Mouse (Mus musculus) CH12.LX (cell line): ENCODE data around the gene Cfap157. TPM values are rescaled to one million over a fixed set of nuclear protein-coding genes. Genes with fewer than 3 reads are reported as not detected.

Experiments used
- DNase-seq: peaks from one replicate; pipeline ENCODE4 v3.0.0-alpha.2; 2013; ENCODE audit errors: extremely low read depth
- H3K27ac ChIP-seq: 2 replicates; pipeline ENCODE4 v1.5.1; 2012; ENCODE audit warnings: low read depth, mild to moderate bottlenecking, control low read depth, moderate library complexity; ENCODE audit not compliant: insufficient read depth
- H3K27me3 ChIP-seq: replicated peaks from 2 replicates; pipeline ENCODE3; 2012; ENCODE audit warnings: inconsistent platforms
- H3K36me3 ChIP-seq, 2 experiments: replicated peaks in 1 of 2; 2 replicates each; pipeline versions ENCODE3 to v1.6.1; 2012; ENCODE audit warnings: inconsistent platforms in 1 of 2, low read length in 1 of 2, mild to moderate bottlenecking in 1 of 2, mixed read lengths in 1 of 2, moderate library complexity in 1 of 2; ENCODE audit not compliant: control insufficient read depth in 1 of 2, insufficient read depth in 1 of 2
- H3K4me1 ChIP-seq, 2 experiments: 2 replicates each; pipeline ENCODE4 v1.6.1; 2012; ENCODE audit warnings: inconsistent platforms in 1 of 2, moderate library complexity in 1 of 2; ENCODE audit not compliant: insufficient read depth in 2 of 2, control insufficient read depth in 1 of 2
- H3K4me2 ChIP-seq: 2 replicates; pipeline ENCODE4 v1.6.1; 2012; ENCODE audit warnings: low read depth, mild to moderate bottlenecking, control low read depth; ENCODE audit not compliant: poor library complexity, insufficient read depth, severe bottlenecking
- H3K4me3 ChIP-seq, 3 experiments: fragments of 150-350 bp in 1 of 3; sonication (generic) in 1 of 3; replicated peaks in 1 of 3; 2 replicates each; pipeline versions ENCODE3 to v1.5.1; 2011 to 2012; ENCODE audit warnings: low read depth in 2 of 3, low read length in 2 of 3, mild to moderate bottlenecking in 2 of 3, moderate library complexity in 2 of 3, control low read depth in 1 of 3, improper control_type of control experiment in 1 of 3, inconsistent platforms in 1 of 3, mixed read lengths in 1 of 3; ENCODE audit not compliant: poor library complexity in 1 of 3
- H3K79me2 ChIP-seq: replicated peaks from 2 replicates; pipeline ENCODE4 v1.6.1; 2012; ENCODE audit warnings: mild to moderate bottlenecking, moderate library complexity; ENCODE audit not compliant: control insufficient read depth, poor library complexity, insufficient read depth, severe bottlenecking; ENCODE audit errors: extremely low read depth
- H3K9ac ChIP-seq: 2 replicates; pipeline ENCODE4 v1.6.1; 2012; ENCODE audit warnings: low read depth, mild to moderate bottlenecking, control low read depth, moderate library complexity; ENCODE audit not compliant: insufficient read depth
- H3K9me3 ChIP-seq: replicated peaks from 2 replicates; pipeline ENCODE3; 2012; ENCODE audit warnings: low read length, inconsistent platforms, mixed read lengths
- BHLHE40 ChIP-seq: IDR thresholded peaks from 2 replicates; pipeline ENCODE4 v1.6.1; 2011; ENCODE audit warnings: mild to moderate bottlenecking, low read depth, low read length, improper control_type of control experiment
- E2F4 ChIP-seq: IDR thresholded peaks from 2 replicates; pipeline ENCODE4 v1.6.1; 2011; ENCODE audit warnings: low read depth, low read length, improper control_type of control experiment; ENCODE audit not compliant: insufficient replicate concordance
- ELF1 ChIP-seq: IDR thresholded peaks from 2 replicates; pipeline ENCODE4 v1.6.1; 2014; ENCODE audit warnings: low read depth, mild to moderate bottlenecking, inconsistent platforms, low read length, improper control_type of control experiment
- GABPA ChIP-seq: IDR thresholded peaks from 2 replicates; pipeline ENCODE4 v1.6.1; 2012; ENCODE audit warnings: low read depth, low read length, improper control_type of control experiment, inconsistent platforms; ENCODE audit not compliant: insufficient replicate concordance
- JUN ChIP-seq: IDR thresholded peaks from 2 replicates; pipeline ENCODE4 v1.6.1; 2011; ENCODE audit warnings: low read depth, mild to moderate bottlenecking, low read length, improper control_type of control experiment, moderate library complexity; ENCODE audit not compliant: insufficient read depth
- JUND ChIP-seq: conservative IDR thresholded peaks from 2 replicates; pipeline ENCODE4 v1.6.1; 2011; ENCODE audit warnings: low read depth, low read length, improper control_type of control experiment
- KAT2A ChIP-seq: IDR thresholded peaks from 2 replicates; pipeline ENCODE4 v1.6.1; 2012; ENCODE audit warnings: low read length, improper control_type of control experiment, inconsistent platforms; ENCODE audit not compliant: insufficient replicate concordance
- MAX ChIP-seq: IDR thresholded peaks from 2 replicates; pipeline ENCODE4 v1.6.1; 2011; ENCODE audit warnings: low read length, improper control_type of control experiment
- NRF1 ChIP-seq: IDR thresholded peaks from 2 replicates; pipeline ENCODE4 v1.6.1; 2014; ENCODE audit warnings: low read depth, mild to moderate bottlenecking, inconsistent platforms, low read length, improper control_type of control experiment, moderate library complexity
- PAX5 ChIP-seq: IDR thresholded peaks from 2 replicates; pipeline ENCODE4 v1.6.1; 2012; ENCODE audit warnings: low read length, inconsistent platforms, mixed read lengths
- POLR2A ChIP-seq: IDR thresholded peaks from 2 replicates; pipeline ENCODE4 v1.6.1; 2011; ENCODE audit warnings: low read depth, mild to moderate bottlenecking, improper control_type of control experiment, low read length
- POLR2AphosphoS2 ChIP-seq: IDR thresholded peaks from 2 replicates; pipeline ENCODE4 v1.6.1; 2011; ENCODE audit warnings: low read depth, low read length, improper control_type of control experiment
- RAD21 ChIP-seq: IDR thresholded peaks from 2 replicates; pipeline ENCODE4 v1.6.1; 2011; ENCODE audit warnings: low read depth, mild to moderate bottlenecking, low read length, improper control_type of control experiment, moderate library complexity
- RCOR1 ChIP-seq: conservative IDR thresholded peaks from 2 replicates; pipeline ENCODE4 v1.6.1; 2012; ENCODE audit warnings: low read depth, mild to moderate bottlenecking, inconsistent platforms, low read length, improper control_type of control experiment
- SMC3 ChIP-seq: IDR thresholded peaks from 2 replicates; pipeline ENCODE4 v1.6.1; 2011; ENCODE audit warnings: low read depth, low read length, improper control_type of control experiment
- TBP ChIP-seq: conservative IDR thresholded peaks from 2 replicates; pipeline ENCODE4 v1.6.1; 2011; ENCODE audit warnings: low read depth, low read length, improper control_type of control experiment
- UBTF ChIP-seq: IDR thresholded peaks from 2 replicates; pipeline ENCODE4 v1.6.1; 2012; ENCODE audit warnings: low read depth, mild to moderate bottlenecking, inconsistent platforms, low read length, improper control_type of control experiment, moderate library complexity
- USF1 ChIP-seq: IDR thresholded peaks from 2 replicates; pipeline ENCODE4 v1.6.1; 2014; ENCODE audit warnings: low read depth, mild to moderate bottlenecking, inconsistent platforms, low read length, improper control_type of control experiment
- ZKSCAN1 ChIP-seq: IDR thresholded peaks from 2 replicates; pipeline ENCODE4 v1.6.1; 2012; ENCODE audit warnings: low read depth, inconsistent platforms, low read length, improper control_type of control experiment, borderline replicate concordance
- ZMIZ1 ChIP-seq: IDR thresholded peaks from 2 replicates; pipeline ENCODE4 v1.6.1; 2012; ENCODE audit warnings: low read depth, mild to moderate bottlenecking, inconsistent platforms, low read length, improper control_type of control experiment
- ZNF384 ChIP-seq: IDR thresholded peaks from 2 replicates; pipeline ENCODE4 v1.6.1; 2012; ENCODE audit warnings: low read depth, low read length, improper control_type of control experiment, inconsistent platforms
- dilution Hi-C: fragments of 300-500 bp; cut with MboI; formaldehyde crosslinking; loops from 2 replicates; pipeline ENCODE4 v1.14.3; 2020; ENCODE audit warnings: low sequenced_read_pairs; ENCODE audit not compliant: extremely low pct_unique_long_range_greater_than_20kb, extremely low pct_ligation_motif_present
- in situ Hi-C: fragments of 300-500 bp; cut with MboI; formaldehyde crosslinking; loops from 3 replicates; pipeline ENCODE4 v1.14.3; 2019; ENCODE audit warnings: low sequenced_read_pairs, low pct_ligation_motif_present, low pct_unique_long_range_greater_than_20kb, mixed read lengths
- polyA plus RNA-seq: library from polyadenylated mRNA; unstranded; fragments of >175 nt; gene quantifications from 2 replicates; pipeline ENCODE4 v1.2.1, GENCODE M21; 2012; ENCODE audit warnings: low read depth; ENCODE audit not compliant: insufficient read length
- total RNA-seq, 2 experiments: library from RNA; depleted of rRNA; stranded (reverse); fragments of 300-350 nt in 1 of 2; fragments of >200 nt in 1 of 2; gene quantifications; 2 replicates each; pipeline ENCODE4 v1.2.3; 2012 to 2014

The Cfap157 gene
- total and polyA plus RNA-seq, 3 experiments: 0.23 TPM; not detected in 2

- in situ Hi-C loops (no loop called here), dilution Hi-C loops (no loop called here)
- Histone ChIP-seq H3K4me3 (no peak overlapping the region), H3K4me2 (no peak overlapping the region), H3K27ac (no peak overlapping the region), H3K79me2 (no peaks in the 10 kb centered on the region), H3K9ac (no peak overlapping the region), H3K9me3 (no peaks in the 10 kb centered on the region), H3K27me3 (no peaks in the 10 kb centered on the region), H3K36me3 (peaks cover 61 to 93% of the 10 kb centered on the region in 2 experiments), H3K4me1 (peaks cover 0 to 3% of the 10 kb centered on the region in 2 experiments; a peak in 1 of 4 replicates)
- TF ChIP-seq ZMIZ1 (no peak), SMC3 (no peak), USF1 (no peak), MAX (no peak), ZKSCAN1 (no peak), E2F4 (no peak), ZNF384 (no peak), TBP (no peak), JUND (no peak), PAX5 (no peak), BHLHE40 (no peak), RAD21 (no peak), POLR2AphosphoS2 (no peak), NRF1 (no peak), ELF1 (no peak), POLR2A (no peak), KAT2A (no peak)
- no peak for DNase-seq
Measured at GRCm38 (mm10) chr2:32742173-32742531, 42.1 kb downstream of the Cfap157 start.

DNA sequence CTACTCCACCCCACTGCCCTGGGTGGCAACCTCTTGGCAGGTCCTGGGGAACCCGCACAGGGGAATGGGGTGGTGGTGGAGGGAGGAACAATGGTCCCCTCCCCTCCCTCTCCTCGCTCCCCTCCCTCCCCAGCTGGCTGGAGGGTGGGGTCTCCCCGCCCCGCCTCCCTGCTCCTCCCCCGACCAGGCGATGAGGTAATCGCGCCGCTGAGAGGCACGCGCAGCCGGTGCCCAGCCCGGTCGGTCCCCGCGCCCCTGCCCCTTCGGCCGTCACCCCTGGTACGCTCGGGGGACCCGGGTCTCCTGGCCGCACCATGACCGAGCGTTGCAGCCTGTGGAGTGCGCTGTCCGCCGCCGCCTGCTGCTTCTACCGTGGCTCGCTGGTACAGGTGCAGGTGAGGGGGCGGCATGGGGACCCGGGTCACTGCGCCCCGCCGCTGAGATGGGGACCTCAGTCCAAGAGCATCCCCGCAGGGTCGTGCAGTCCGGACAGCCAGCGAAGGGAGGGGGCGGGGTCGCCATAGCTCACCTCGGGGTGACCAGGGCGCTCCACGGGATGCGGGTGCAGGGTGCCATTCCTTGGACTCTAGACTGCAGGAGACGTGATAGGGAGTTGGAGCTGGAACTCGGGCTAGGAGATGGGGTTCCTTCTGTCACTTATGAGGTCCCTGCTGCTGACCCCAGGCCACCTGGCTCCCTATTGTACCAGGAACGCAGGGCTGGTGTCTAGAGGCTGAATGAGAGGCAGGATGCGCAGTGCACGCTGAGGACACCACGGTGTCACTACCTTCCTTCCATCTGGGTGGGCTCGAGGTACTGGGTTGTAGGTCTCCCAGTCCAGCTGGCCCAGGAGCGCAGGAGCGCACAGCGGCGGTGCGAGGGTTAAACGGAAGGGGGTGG, 42.7 kb downstream of the Cfap157 start:
- no peak overlapping the region for H3K4me3 ChIP-seq
- dilution Hi-C loops: no loop called here
- TF ChIP-seq JUN (no peak), RCOR1 (no peak), UBTF (no peak), POLR2A (no peak), GABPA (no peak), USF1 (no peak), ZNF384 (no peak)
- TF ChIP-seq, all 38 proteins: peak for 0
- Histone ChIP-seq H3K79me2 (no peaks in the 10 kb centered on the region), H3K36me3 (peaks cover 54 to 93% of the 10 kb centered on the region in 2 experiments), H3K4me1 (peaks cover under 1 to 8% of the 10 kb centered on the region in 2 experiments; a peak in 2 of 4 replicates), H3K27ac (no peak overlapping the region), H3K27me3 (no peaks in the 10 kb centered on the region), H3K4me2 (no peak overlapping the region), H3K9ac (no peak overlapping the region), H3K9me3 (no peaks in the 10 kb centered on the region)
- no peak for DNase-seq
- in situ Hi-C loops: no loop called here
